ENCODE assay signal across 9 mouse cellular contexts in the genomic region with DNA sequence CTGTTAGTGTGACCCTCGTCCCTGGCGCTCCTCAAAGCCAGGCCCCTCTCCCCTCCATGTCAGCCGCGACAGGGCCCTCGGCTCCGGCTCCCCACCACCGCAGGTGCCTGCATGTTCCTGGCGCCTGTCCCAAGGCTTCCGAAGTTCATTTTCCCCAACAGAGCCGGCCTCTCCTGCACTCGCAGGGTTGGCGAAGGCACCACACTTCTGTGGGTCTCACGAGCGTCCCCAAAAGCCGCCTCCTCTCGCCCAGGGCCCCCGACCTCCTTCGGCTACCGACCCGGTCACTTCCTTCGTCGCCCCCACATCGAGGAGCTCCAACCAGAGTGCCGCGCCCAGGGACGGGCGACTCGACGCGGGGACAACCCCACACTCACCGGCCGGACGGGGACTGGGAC. TPM values are rescaled to one million over a fixed set of nuclear protein-coding genes. Genes with fewer than 3 reads are reported as not detected.
DNase-seq lines count a peak whose midpoint lies in the region; ATAC-seq and TF ChIP-seq lines count a peak whose summit lies in the region.
"Had no signal": no experiment of that assay in that cellular context is flagged by ENCODE, and none has a peak within 500 bp of the region (broad histone marks: within the 10 kb centered on the region; RNA-seq: fewer than 3 reads in every experiment).

No protein-coding gene starts in this region.

- TF ChIP-seq POLR2A in embryonic fibroblast, embryonic 13.5 days (IDR thresholded peaks at IDR 0.05; ENCODE audit: low read depth, low read length): no peak

- no peaks in the 10 kb centered on the region for H3K27me3 ChIP-seq in intestine, embryonic 14.5 days (replicated peaks; ENCODE audit: control insufficient read depth, insufficient read depth, low read length)

- DNase-seq in heart, adult 8-10 months (ENCODE audit: low spot score): peak; percentile 16
- no peak for DNase-seq in heart, adult 11 months
- DNase-seq in ES-E14 (ENCODE audit: low read depth, low spot score): no peak
- DNase-seq in intestine, embryonic 14.5 days (ENCODE audit: low spot score): peak; percentile 64
- peak; percentile 55 for DNase-seq in lung, postnatal 10 days
- DNase-seq in frontal cortex, postnatal 36 days (ENCODE audit: low spot score in 2 of 2): no peak
- DNase-seq in urinary bladder, adult 2 months (ENCODE audit: low spot score): no peak

- TF ChIP-seq CTCF in embryonic fibroblast, embryonic 13.5 days (IDR thresholded peaks at IDR 0.05; ENCODE audit: borderline replicate concordance, insufficient read depth, low read length): no peak

- peak overlapping the region; percentile 97 for H3K9ac ChIP-seq in ES-E14 (ENCODE audit: insufficient read depth, low read depth, low read length, poor library complexity, severe bottlenecking)
- H3K9ac ChIP-seq in intestine, embryonic 14.5 days (ENCODE audit: low read length): peak overlapping the region; percentile 85

- no peak; the same call in 1 of the 2 replicates for ATAC-seq in intestine, embryonic 14.5 days (replicated peaks; ENCODE audit: low FRiP score, low TSS enrichment, low read depth)

- peaks cover 0 to 7% of the 10 kb centered on the region in 2 experiments; a peak in 2 of 4 replicates for H3K4me1 ChIP-seq in ES-E14 (ENCODE audit: control insufficient read depth in 2 of 2, insufficient read depth in 2 of 2, low read length in 2 of 2, poor library complexity in 1 of 2)
- H3K4me1 ChIP-seq in embryonic fibroblast, embryonic 13.5 days (ENCODE audit: control insufficient read depth, insufficient read depth, low read length): peaks cover 3% of the 10 kb centered on the region; the same call in 1 of the 2 replicates
- peaks cover 27% of the 10 kb centered on the region for H3K4me1 ChIP-seq in intestine, embryonic 14.5 days (replicated peaks; ENCODE audit: control insufficient read depth, insufficient read depth, low read length)

- peak overlapping the region; percentile 92 to 98 for H3K4me3 ChIP-seq in ES-E14 (ENCODE audit: insufficient read depth in 1 of 2, low read depth in 1 of 2, low read length in 2 of 2, poor library complexity in 1 of 2, severe bottlenecking in 1 of 2)
- peak overlapping the region; percentile 97 for H3K4me3 ChIP-seq in embryonic fibroblast, embryonic 13.5 days (ENCODE audit: insufficient read depth, low read length)
- H3K4me3 ChIP-seq in intestine, embryonic 14.5 days (ENCODE audit: low read depth, low read length): peak overlapping the region; percentile 99

- no peaks in the 10 kb centered on the region for H3K9me3 ChIP-seq in ES-E14 (ENCODE audit: control insufficient read depth, insufficient read depth, low read depth, low read length)
- no peaks in the 10 kb centered on the region for H3K9me3 ChIP-seq in intestine, embryonic 14.5 days (ENCODE audit: control insufficient read depth, low read length)

- 0% methylated on average over 33 of the region's 33 CpGs for WGBS in intestine, embryonic 14.5 days

- H3K36me3 ChIP-seq in ES-E14 (ENCODE audit: control insufficient read depth, insufficient read depth, low read length, poor library complexity, severe bottlenecking): peaks cover 35% of the 10 kb centered on the region
- peaks cover 53% of the 10 kb centered on the region for H3K36me3 ChIP-seq in intestine, embryonic 14.5 days (ENCODE audit: control insufficient read depth, insufficient read depth, low read length)

- peak overlapping the region; percentile 24 for H3K27ac ChIP-seq in ES-E14 (ENCODE audit: insufficient read depth, low read depth, low read length, poor library complexity, severe bottlenecking)
- no peak overlapping the region for H3K27ac ChIP-seq in embryonic fibroblast, embryonic 13.5 days (ENCODE audit: insufficient read depth, low read length)
- H3K27ac ChIP-seq in intestine, embryonic 14.5 days (ENCODE audit: low read depth): peak overlapping the region; percentile 88; the same call in 1 of the 2 replicates

- in situ Hi-C loops in ES-E14 (cut with MboI; ENCODE audit: low sequenced_read_pairs in 2 of 2, unreplicated experiment in 2 of 2): loop anchor here in 1 of 2 experiments (25.0 kb wide), 1 partner anchor 108 kb away; a partner anchor contains a TSS

- peak overlapping the region; percentile 93 for H3K4me2 ChIP-seq in intestine, embryonic 14.5 days (ENCODE audit: low read length)

TF ChIP-seq in ES-E14, 5 proteins besides CTCF, POLR2A, EP300 and RAD21:
- TF ChIP-seq ZC3H11A (IDR thresholded peaks at IDR 0.05; ENCODE audit: borderline replicate concordance, low read depth, low read length): no peak
- no peak for TF ChIP-seq MAFK (IDR thresholded peaks at IDR 0.05; ENCODE audit: insufficient read depth, low read depth, low read length)
- TF ChIP-seq HCFC1 (IDR thresholded peaks at IDR 0.05; ENCODE audit: borderline replicate concordance, insufficient read depth, low read length): no peak
- TF ChIP-seq CHD2 (IDR thresholded peaks at IDR 0.05; ENCODE audit: low read depth, low read length): no peak
- no peak for TF ChIP-seq ZNF384 (IDR thresholded peaks at IDR 0.05; ENCODE audit: low read depth, low read length)

RNA-seq across cellular contexts. Expression of a gene that starts 0.5 kb away (rescaled TPM):
- total RNA-seq in heart, adult 8-10 months (2022): 10 to 100 TPM in 1 of 4 experiments, 1 to 10 TPM in 3; 6.6 to 10.2 (median 8.2) TPM
- total RNA-seq in ES-E14 (2012; rRNA removed): 21.9 and 31.1 TPM in 2 replicates
- polyA plus RNA-seq in embryonic fibroblast, embryonic 13.5 days (2011; ENCODE audit: insufficient read length, low read depth, missing spikeins): 8.9 and 10.2 TPM in 2 replicates
- polyA plus RNA-seq in intestine, embryonic 14.5 days (2014; fragmentation: Nextera tagmentation; extraction: Ambion mirVana): 19.7 and 24.7 TPM in 2 replicates
- 16.2 and 19.3 TPM in 2 replicates for polyA plus RNA-seq in urinary bladder, adult 2 months (2012; rRNA removed)

RNA-seq across cellular contexts. Expression of a gene that starts 1.1 kb away (rescaled TPM):
- total RNA-seq in heart, adult 8-10 months (2022): 100 to 1,000 TPM; 152 to 184 (median 155) TPM
- 78.0 and 98.6 TPM in 2 replicates for total RNA-seq in ES-E14 (2012; rRNA removed)
- polyA plus RNA-seq in embryonic fibroblast, embryonic 13.5 days (2011; ENCODE audit: insufficient read length, low read depth, missing spikeins): 164 and 169 TPM in 2 replicates
- 275 and 286 TPM in 2 replicates for polyA plus RNA-seq in intestine, embryonic 14.5 days (2014; fragmentation: Nextera tagmentation; extraction: Ambion mirVana)
- polyA plus RNA-seq in urinary bladder, adult 2 months (2012; rRNA removed): 116 and 122 TPM in 2 replicates

RNA-seq across cellular contexts. Expression of a gene that starts 5.4 kb away (rescaled TPM):
- 10 to 100 TPM; 27.8 to 33.4 (median 30.3) TPM for total RNA-seq in heart, adult 8-10 months (2022)
- total RNA-seq in ES-E14 (2012; rRNA removed): 11.2 and 11.7 TPM in 2 replicates
- polyA plus RNA-seq in embryonic fibroblast, embryonic 13.5 days (2011; ENCODE audit: insufficient read length, low read depth, missing spikeins): 16.1 and 18.4 TPM in 2 replicates
- polyA plus RNA-seq in intestine, embryonic 14.5 days (2014; fragmentation: Nextera tagmentation; extraction: Ambion mirVana): 8.4 and 10.8 TPM in 2 replicates
- 10.2 and 12.6 TPM in 2 replicates for polyA plus RNA-seq in urinary bladder, adult 2 months (2012; rRNA removed)

RNA-seq across cellular contexts. Expression of a gene that starts 5.5 kb away (rescaled TPM):
- total RNA-seq in heart, adult 8-10 months (2022): not detected
- 1.4 and 1.5 TPM in 2 replicates for total RNA-seq in ES-E14 (2012; rRNA removed)
- 0.74 TPM in 1 of 2 replicates, not detected in the other for polyA plus RNA-seq in embryonic fibroblast, embryonic 13.5 days (2011; ENCODE audit: insufficient read length, low read depth, missing spikeins)
- 0.64 and 0.75 TPM in 2 replicates for polyA plus RNA-seq in intestine, embryonic 14.5 days (2014; fragmentation: Nextera tagmentation; extraction: Ambion mirVana)
- 1.0 and 1.2 TPM in 2 replicates for polyA plus RNA-seq in urinary bladder, adult 2 months (2012; rRNA removed)

RNA-seq across cellular contexts. Expression of a gene that starts 11.1 kb away (rescaled TPM):
- total RNA-seq in heart, adult 8-10 months (2022): under 1 TPM in 1 of 4 experiments, not detected in 3; 0.26 TPM
- total RNA-seq in ES-E14 (2012; rRNA removed): 7.5 and 10.0 TPM in 2 replicates
- 0.48 TPM in 1 of 2 replicates, not detected in the other for polyA plus RNA-seq in embryonic fibroblast, embryonic 13.5 days (2011; ENCODE audit: insufficient read length, low read depth, missing spikeins)
- 0.95 and 1.5 TPM in 2 replicates for polyA plus RNA-seq in intestine, embryonic 14.5 days (2014; fragmentation: Nextera tagmentation; extraction: Ambion mirVana)
- polyA plus RNA-seq in urinary bladder, adult 2 months (2012; rRNA removed): 0.22 and 0.29 TPM in 2 replicates
- total RNA-seq: layer of hippocampus, adult 8-10 months had no signal

Comparison
In these comparisons a context has a peak if more than half of its experiments do, and no peak if none do; other contexts are left out.
1. DNase-seq: peak in heart, adult 8-10 months (single experiment), intestine, embryonic 14.5 days (single experiment) and lung, postnatal 10 days (single experiment); none in heart, adult 11 months (single experiment), ES-E14 (single experiment), frontal cortex, postnatal 36 days (0 of 2) and urinary bladder, adult 2 months (single experiment).
2. Peak in every context shown above with its lines, with median percentiles within 50 percentile points of each other: H3K4me3 ChIP-seq.